Mouse (Mus musculus) testis, postnatal 10 days (tissue): ENCODE results near the gene Gm3411.
"Not testable (repeated sequence)": the region's sequence is repeated elsewhere in the genome, so short reads cannot be mapped to it uniquely, and the experiment has no call there.

Experiments
- DNase-seq: peaks from one replicate; pipeline ENCODE4 v3.0.0; 2021; ENCODE audit warnings: low spot score

The Gm3411 gene

DNA sequence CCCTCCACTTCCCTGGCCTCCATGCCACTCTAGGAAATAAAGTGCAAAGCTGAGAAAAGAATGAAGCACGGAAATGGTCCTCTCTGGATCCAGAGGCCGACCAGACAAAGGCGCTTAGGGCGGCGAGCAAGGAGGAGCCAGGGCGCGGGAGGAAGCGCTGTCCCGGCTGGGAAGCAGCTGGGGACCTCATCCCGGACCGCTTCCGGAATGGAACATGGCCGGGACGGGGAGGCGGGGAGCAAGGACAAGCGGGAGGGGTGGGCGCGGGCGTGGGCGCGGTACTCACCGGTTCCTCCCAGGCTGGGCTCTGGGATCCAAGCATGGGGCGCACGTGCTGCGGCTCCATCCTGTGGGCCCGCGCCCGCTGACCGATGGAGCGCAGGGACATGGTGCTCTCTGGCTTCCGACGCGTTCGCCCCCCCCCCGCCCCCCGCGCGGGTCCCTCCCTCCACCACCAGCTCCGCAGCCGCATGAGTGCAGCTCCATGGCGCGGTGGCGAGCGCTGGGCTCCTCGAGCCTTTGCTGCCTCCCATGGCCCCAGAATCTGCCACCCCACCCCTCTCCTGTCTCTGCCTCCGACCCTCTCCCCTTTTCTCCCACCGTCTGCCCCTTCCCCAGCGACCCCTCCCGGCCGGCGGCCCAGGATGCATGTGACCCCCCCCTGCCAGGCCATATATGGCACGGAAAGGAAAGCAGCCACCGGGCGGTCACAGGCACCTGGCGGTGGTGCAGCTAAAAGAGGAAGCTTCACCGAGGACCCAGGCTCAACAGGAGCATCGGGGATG is at the start of gene Gm3411:
Gene Gm3411, minus strand, starts transcription at position 320 of the 785 bp plus-strand sequence.
- peak; percentile 51 for DNase-seq

DNA sequence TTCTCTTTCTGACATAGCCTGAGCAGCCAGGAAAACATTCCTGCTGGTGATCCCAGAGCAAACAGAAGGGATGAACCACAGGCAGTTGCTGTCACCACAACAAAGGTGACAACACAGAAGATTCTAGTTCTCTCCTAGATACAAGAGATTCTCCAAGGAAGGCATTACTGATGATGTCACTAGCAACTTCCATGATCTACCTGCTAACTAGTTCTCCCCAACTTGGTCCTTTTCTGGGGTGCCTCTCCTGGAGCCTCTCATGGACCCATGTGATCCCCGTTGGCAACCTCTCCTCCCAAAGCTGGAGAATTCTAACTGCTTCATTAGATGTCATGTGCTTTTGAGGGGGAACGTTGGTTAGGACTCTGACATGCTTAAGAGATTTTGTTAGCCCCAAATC is 17.7 kb upstream of the Gm3411 start, which contains the start of gene Gm21103:
Gene Gm21103, minus strand, starts transcription at position 101 of the 400 bp plus-strand sequence.
- not testable (repeated sequence) for DNase-seq

DNA sequence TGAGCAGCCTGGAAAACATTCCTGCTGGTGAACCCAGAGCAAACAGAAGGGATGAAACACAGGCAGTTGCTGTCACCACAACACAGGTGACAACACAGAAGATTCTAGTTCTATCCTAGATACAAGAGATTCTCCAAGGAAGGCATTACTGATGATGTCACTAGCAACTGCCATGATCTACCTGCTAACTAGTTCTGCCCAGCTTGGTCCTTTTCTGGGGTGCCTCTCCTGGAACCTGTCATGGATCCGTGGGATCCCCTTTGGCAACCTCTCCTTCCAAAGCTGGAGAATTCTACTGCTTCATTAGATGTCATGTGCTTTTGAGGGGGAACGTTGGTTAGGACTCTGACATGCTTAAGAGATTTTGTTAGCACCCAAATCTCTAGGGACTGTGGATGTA is 67.9 kb downstream of the Gm3411 start, which contains the start of gene Gm21560:
Gene Gm21560, minus strand, starts transcription at position 101 of the 400 bp plus-strand sequence.
- DNase-seq = not testable (repeated sequence)
